Mouse (Mus musculus): ENCODE data around the gene Ids.
A peak's percentile ranks its signal among the peaks of the same experiment; 100 is the strongest.
"Not testable (repeated sequence)": the region's sequence is repeated elsewhere in the genome, so short reads cannot be mapped to it uniquely, and the experiment has no call there.

Gene Ids

GRCm38 (mm10) chrX:70364661-70365613 is at the start of gene Ids:
Gene Ids (minus strand): TSS chrX:70365084.
- peak; percentile 79 to 85 for DNase-seq (ENCODE audit: low spot score in 2 of 2)

GRCm38 (mm10) chrX:70392636-70393035 is 27.8 kb upstream of the Ids start:
- DNase-seq (ENCODE audit: low spot score in 2 of 2): not testable (repeated sequence)

- peak in 1 of 2 experiments; percentile 17 for DNase-seq (ENCODE audit: low spot score in 2 of 2)
These were observed 21.1 kb upstream of the Ids start for GRCm38 (mm10) chrX:70385962-70386351.

GRCm38 (mm10) chrX:70385276-70385961 is 20.5 kb upstream of the Ids start, which contains the start of gene 1110012L19Rik:
Gene 1110012L19Rik (plus strand): TSS chrX:70385877.
- peak; percentile 49 to 64 for DNase-seq (ENCODE audit: low spot score in 2 of 2)

- DNase-seq (ENCODE audit: low spot score in 2 of 2): no peak
These were observed 20.0 kb upstream of the Ids start for GRCm38 (mm10) chrX:70384917-70385275.

GRCm38 (mm10) chrX:70374469-70375110 is 9.7 kb upstream of the Ids start:
- DNase-seq (ENCODE audit: low spot score in 2 of 2): not testable (repeated sequence)

GRCm38 (mm10) chrX:70369758-70370157 is 4.9 kb upstream of the Ids start:
- DNase-seq (ENCODE audit: low spot score in 2 of 2): not testable (repeated sequence)

GRCm38 (mm10) chrX:70364202-70364601 is 682 bp downstream of the Ids start:
- DNase-seq (ENCODE audit: low spot score in 2 of 2): no peak

- no peak for DNase-seq (ENCODE audit: low spot score in 2 of 2)
These were observed 1.4 kb downstream of the Ids start for GRCm38 (mm10) chrX:70363446-70363845.

GRCm38 (mm10) chrX:70362985-70363384 is 1.9 kb downstream of the Ids start:
- no peak for DNase-seq (ENCODE audit: low spot score in 2 of 2)

GRCm38 (mm10) chrX:70330202-70330843 is 34.6 kb downstream of the Ids start:
- DNase-seq (ENCODE audit: low spot score in 2 of 2): peak in 1 of 2 experiments; percentile 30

GRCm38 (mm10) chrX:70328530-70329143 is 36.2 kb downstream of the Ids start:
- no peak for DNase-seq (ENCODE audit: low spot score in 2 of 2)

- DNase-seq (ENCODE audit: low spot score in 2 of 2): no peak
These were observed 37.2 kb downstream of the Ids start for GRCm38 (mm10) chrX:70327656-70328055.

- DNase-seq (ENCODE audit: low spot score in 2 of 2): no peak
These were observed 45.6 kb downstream of the Ids start for GRCm38 (mm10) chrX:70319254-70319653.

GRCm38 (mm10) chrX:70314949-70315641 is 49.8 kb downstream of the Ids start:
- DNase-seq (ENCODE audit: low spot score in 2 of 2): no peak

Data from urinary bladder, postnatal 4 days (tissue).